Mouse (Mus musculus): ENCODE results near the gene Synj1.

Synj1 gene

GRCm38 (mm10) chr16:90890683-90891082, 120.4 kb downstream of the Synj1 start:
- no peak for DNase-seq (ENCODE audit: low spot score)

Measured in adipocyte (in vitro differentiated cells).